Mouse (Mus musculus) limb, embryonic 10.5 days (tissue): ENCODE results near the gene Ndufa3. TPM values are rescaled to one million over a fixed set of nuclear protein-coding genes. Genes with fewer than 3 reads are reported as not detected.
"Not testable (repeated sequence)": the region's sequence is repeated elsewhere in the genome, so short reads cannot be mapped to it uniquely, and the experiment has no call there.

Source experiments
- DNase-seq: peaks from one replicate; pipeline ENCODE4 v3.0.0-alpha.2; 2017; ENCODE audit warnings: low spot score
- H3K27ac ChIP-seq: fragments of 300-500 bp; sonication (generic); 2 replicates; pipeline ENCODE4 v1.5.1; 2016; ENCODE audit warnings: mild to moderate bottlenecking
- H3K27me3 ChIP-seq: fragments of 300-500 bp; sonication (generic); 2 replicates; pipeline ENCODE4 v1.6.1; 2016; ENCODE audit warnings: low read depth, mild to moderate bottlenecking; ENCODE audit not compliant: poor library complexity, severe bottlenecking
- H3K36me3 ChIP-seq: fragments of 300-500 bp; sonication (generic); 2 replicates; pipeline ENCODE4 v1.6.1; 2016; ENCODE audit warnings: mild to moderate bottlenecking, moderate library complexity
- H3K4me1 ChIP-seq: fragments of 300-500 bp; sonication (generic); 2 replicates; pipeline ENCODE4 v1.6.1; 2016
- H3K4me3 ChIP-seq: fragments of 300-500 bp; sonication (generic); 2 replicates; pipeline ENCODE4 v1.5.1; 2016; ENCODE audit warnings: mild to moderate bottlenecking, moderate library complexity
- H3K9me3 ChIP-seq: fragments of 300-500 bp; sonication (generic); replicated peaks from 2 replicates; pipeline ENCODE4 v1.6.1; 2016; ENCODE audit warnings: mild to moderate bottlenecking
- WGBS: fragments of 180-500 bp; shearing (Covaris S2); methylation state at CpG from one replicate; pipeline ENCODE4 v1.1.7; 2016; 5-methylcytosine and 5-hydroxymethylcytosine counted together
- polyA plus RNA-seq: library from polyadenylated mRNA; unstranded; fragments of >200 nt; fragmentation: Nextera tagmentation; extraction: Ambion mirVana; gene quantifications from 2 replicates; pipeline ENCODE4 v1.2.1, GENCODE M21; 2016

Ndufa3 gene
- polyA plus RNA-seq = 360 and 392 TPM in 2 replicates

- H3K27ac ChIP-seq = peak within 1 kb of the TSS; percentile 88
- 1% methylated on average over 32 of the region's 32 CpGs for WGBS
Measured at GRCm38 (mm10) chr7:3617242-3617995, at the start of gene Ndufa3. Gene Ndufa3 (plus strand): TSS chr7:3617373.

GRCm38 (mm10) chr7:3569725-3570124 lies 47.4 kb upstream of the Ndufa3 start:
- Histone ChIP-seq H3K36me3 (no peaks in the 10 kb centered on the region), H3K4me3 (no peak overlapping the region), H3K9me3 (no peaks in the 10 kb centered on the region), H3K4me1 (no peaks in the 10 kb centered on the region), H3K27ac (no peak overlapping the region), H3K27me3 (no peaks in the 10 kb centered on the region)
- 69% methylated on average over 6 of the region's 6 CpGs for WGBS
- DNase-seq = no peak

More at GRCm38 (mm10) chr7:3617242-3617995, at the start of gene Ndufa3:
- peaks cover 39% of the 10 kb centered on the region for H3K36me3 ChIP-seq
- DNase-seq = peak; percentile 82
- peak within 1 kb of the TSS; percentile 81 for H3K4me3 ChIP-seq
- H3K4me1 ChIP-seq = peaks cover 7% of the 10 kb centered on the region
- no peaks in the 10 kb centered on the region for H3K9me3 ChIP-seq
- no peaks in the 10 kb centered on the region for H3K27me3 ChIP-seq

- 92% methylated on average over 3 of the region's 3 CpGs for WGBS
- not testable (repeated sequence) for H3K27me3 ChIP-seq, H3K9me3 ChIP-seq, H3K27ac ChIP-seq, H3K4me1 ChIP-seq, DNase-seq, H3K36me3 ChIP-seq, H3K4me3 ChIP-seq
Measured at GRCm38 (mm10) chr7:3570580-3570979, 46.6 kb upstream of the Ndufa3 start.

- Histone ChIP-seq H3K27me3 (no peaks in the 10 kb centered on the region), H3K27ac (no peak overlapping the region), H3K4me1 (no peaks in the 10 kb centered on the region), H3K36me3 (no peaks in the 10 kb centered on the region), H3K9me3 (no peaks in the 10 kb centered on the region), H3K4me3 (no peak overlapping the region)
- DNase-seq = no peak
- WGBS = 90% methylated on average over 1 of the region's 1 CpGs
Measured at GRCm38 (mm10) chr7:3571847-3572246, 45.3 kb upstream of the Ndufa3 start.

GRCm38 (mm10) chr7:3574216-3574615 lies 43.0 kb upstream of the Ndufa3 start:
- Histone ChIP-seq H3K4me1 (no peaks in the 10 kb centered on the region), H3K36me3 (no peaks in the 10 kb centered on the region), H3K27ac (no peak overlapping the region), H3K9me3 (no peaks in the 10 kb centered on the region), H3K4me3 (no peak overlapping the region), H3K27me3 (no peaks in the 10 kb centered on the region)
- no peak for DNase-seq
- 61% methylated on average over 5 of the region's 5 CpGs for WGBS

GRCm38 (mm10) chr7:3576354-3577124 lies 40.6 kb upstream of the Ndufa3 start:
- no peak overlapping the region for H3K4me3 ChIP-seq
- H3K27me3 ChIP-seq = no peaks in the 10 kb centered on the region
- H3K9me3 ChIP-seq = no peaks in the 10 kb centered on the region
- DNase-seq = no peak
- no peaks in the 10 kb centered on the region for H3K36me3 ChIP-seq
- 84% methylated on average over 5 of the region's 5 CpGs for WGBS
- H3K4me1 ChIP-seq = no peaks in the 10 kb centered on the region
- H3K27ac ChIP-seq = no peak overlapping the region

GRCm38 (mm10) chr7:3578196-3578595 lies 39.0 kb upstream of the Ndufa3 start:
- H3K4me3 ChIP-seq = no peak overlapping the region
- H3K4me1 ChIP-seq = no peaks in the 10 kb centered on the region
- WGBS = 86% methylated on average over 2 of the region's 2 CpGs
- no peaks in the 10 kb centered on the region for H3K9me3 ChIP-seq
- H3K27ac ChIP-seq = no peak overlapping the region
- H3K27me3 ChIP-seq = no peaks in the 10 kb centered on the region
- H3K36me3 ChIP-seq = no peaks in the 10 kb centered on the region
- DNase-seq = no peak

- WGBS = 66% methylated on average over 6 of the region's 6 CpGs
- no peaks in the 10 kb centered on the region for H3K27me3 ChIP-seq
- H3K36me3 ChIP-seq = no peaks in the 10 kb centered on the region
- no peaks in the 10 kb centered on the region for H3K4me1 ChIP-seq
- H3K9me3 ChIP-seq = no peaks in the 10 kb centered on the region
- no peak overlapping the region for H3K4me3 ChIP-seq
- H3K27ac ChIP-seq = no peak overlapping the region
- no peak for DNase-seq
Measured at GRCm38 (mm10) chr7:3578952-3579546, 38.1 kb upstream of the Ndufa3 start.

GRCm38 (mm10) chr7:3580029-3580428 lies 37.1 kb upstream of the Ndufa3 start:
- no peak for DNase-seq
- WGBS = 38% methylated on average over 2 of the region's 2 CpGs
- no peaks in the 10 kb centered on the region for H3K4me1 ChIP-seq

GRCm38 (mm10) chr7:3585763-3586162 lies 31.4 kb upstream of the Ndufa3 start:
- H3K9me3 ChIP-seq = no peaks in the 10 kb centered on the region
- WGBS = 13% methylated on average over 6 of the region's 6 CpGs
- DNase-seq = no peak
- no peak overlapping the region for H3K27ac ChIP-seq
- no peak overlapping the region for H3K4me3 ChIP-seq
- H3K4me1 ChIP-seq = no peaks in the 10 kb centered on the region
- no peaks in the 10 kb centered on the region for H3K27me3 ChIP-seq
- H3K36me3 ChIP-seq = no peaks in the 10 kb centered on the region

More at GRCm38 (mm10) chr7:3580029-3580428, 37.1 kb upstream of the Ndufa3 start:
- Histone ChIP-seq H3K27me3 (no peaks in the 10 kb centered on the region), H3K36me3 (no peaks in the 10 kb centered on the region), H3K9me3 (no peaks in the 10 kb centered on the region), H3K4me3 (no peak overlapping the region), H3K27ac (no peak overlapping the region)

- WGBS = 6% methylated on average over 5 of the region's 5 CpGs
- no peak for DNase-seq
Measured at GRCm38 (mm10) chr7:3586255-3586654, 30.9 kb upstream of the Ndufa3 start.

GRCm38 (mm10) chr7:3587292-3587691 lies 29.9 kb upstream of the Ndufa3 start:
- H3K27ac ChIP-seq = no peak overlapping the region
- no peak overlapping the region for H3K4me3 ChIP-seq
- H3K36me3 ChIP-seq = no peaks in the 10 kb centered on the region
- H3K9me3 ChIP-seq = no peaks in the 10 kb centered on the region
- DNase-seq = no peak
- WGBS = 81% methylated on average over 1 of the region's 1 CpGs
- H3K27me3 ChIP-seq = no peaks in the 10 kb centered on the region
- no peaks in the 10 kb centered on the region for H3K4me1 ChIP-seq

More at GRCm38 (mm10) chr7:3586255-3586654, 30.9 kb upstream of the Ndufa3 start:
- Histone ChIP-seq H3K9me3 (no peaks in the 10 kb centered on the region), H3K27me3 (no peaks in the 10 kb centered on the region), H3K36me3 (no peaks in the 10 kb centered on the region), H3K4me1 (no peaks in the 10 kb centered on the region), H3K27ac (no peak overlapping the region), H3K4me3 (no peak overlapping the region)

- Histone ChIP-seq H3K36me3 (no peaks in the 10 kb centered on the region), H3K9me3 (no peaks in the 10 kb centered on the region), H3K27ac (no peak overlapping the region), H3K4me3 (no peak overlapping the region), H3K27me3 (no peaks in the 10 kb centered on the region), H3K4me1 (no peaks in the 10 kb centered on the region)
- no peak for DNase-seq
- WGBS = 90% methylated on average over 3 of the region's 3 CpGs
Measured at GRCm38 (mm10) chr7:3590550-3590949, 26.6 kb upstream of the Ndufa3 start.
